Mouse (Mus musculus): ENCODE measurements at regions not wholly inside any gene's neighbourhood (a gene's known extent, or its start where the extent isn't known, plus 50 kb on each side); places are given as distances from the start of the nearest gene placed in this dataset.

DNA sequence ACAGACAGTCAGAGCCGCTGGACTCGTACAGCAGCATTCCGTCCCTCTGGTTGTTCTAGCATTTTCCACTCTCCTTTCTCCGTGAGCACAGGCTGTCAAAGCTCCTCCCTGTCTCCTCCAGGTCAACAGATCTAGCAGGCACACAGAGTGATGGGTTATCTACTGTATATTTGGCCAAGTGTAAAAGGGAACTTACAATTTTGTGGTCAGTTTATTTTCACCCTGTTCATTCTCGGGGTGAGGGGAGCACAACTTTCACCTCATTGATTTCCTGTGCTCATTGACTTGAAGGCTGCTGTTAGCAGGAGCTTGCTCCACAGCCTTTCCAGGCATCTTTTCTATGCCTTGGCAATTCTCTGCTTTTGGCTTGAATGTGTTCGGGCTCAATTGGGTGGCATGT, 87.5 kb upstream of the Akt3 start:
- TF ChIP-seq CTCF (IDR thresholded peaks at IDR 0.05; ENCODE audit: borderline replicate concordance, extremely low read depth, insufficient read depth, insufficient read length): no peak
- TF ChIP-seq POLR2A (IDR thresholded peaks at IDR 0.05; ENCODE audit: borderline replicate concordance, extremely low read depth, insufficient read depth, insufficient read length, poor library complexity, severe bottlenecking): no peak

All from brain, embryonic 14.5 days (tissue).